Mouse (Mus musculus) bone marrow macrophage, adult 2 months (primary cell): ENCODE measurements around the gene Acoxl.

Experiments
- CTCF ChIP-seq: IDR thresholded peaks from 2 replicates; pipeline ENCODE4 v1.5.1; 2012; ENCODE audit warnings: low read depth, mild to moderate bottlenecking, low read length, moderate library complexity
- POLR2A ChIP-seq: IDR thresholded peaks from 2 replicates; pipeline ENCODE4 v1.6.1; 2012; ENCODE audit warnings: mild to moderate bottlenecking, low read depth, low read length, borderline replicate concordance

- TF ChIP-seq CTCF: no peak
- no peak for TF ChIP-seq POLR2A
Observed at GRCm38 (mm10) chr2:128117605-128118004, 278.9 kb downstream of the Acoxl start.
